Mouse (Mus musculus) macrophage (primary cell): ENCODE results near the gene Alx3. TPM values are rescaled to one million over a fixed set of nuclear protein-coding genes. Genes with fewer than 3 reads are reported as not detected.

ENCODE experiments used
- polyA plus RNA-seq: library from polyadenylated mRNA; stranded (reverse); fragments of 250-400 nt; gene quantifications from 3 replicates; pipeline ENCODE4 v1.2.4, GENCODE M21; 2018; ENCODE audit warnings: inconsistent platforms

The Alx3 gene
- polyA plus RNA-seq, 1 experiment from 2014 or later: not detected

Other genes starting within 250 kb of the Alx3 start
- gene Kcnc4, start 135.5 kb upstream of the Alx3 start, polyA plus RNA-seq: not detected in 3 replicates
- 0.04 to 0.05 TPM in 2 of 3 replicates, not detected in the other for gene Slc6a17, start 77.0 kb upstream of the Alx3 start, polyA plus RNA-seq
- gene Ubl4b, start 40.0 kb upstream of the Alx3 start, polyA plus RNA-seq: not detected in 3 replicates
- gene Gm10961, start 36.3 kb downstream of the Alx3 start, polyA plus RNA-seq: not detected in 3 replicates
- gene Strip1, start 36.7 kb downstream of the Alx3 start, polyA plus RNA-seq: 17.9 to 32.8 TPM (median 20.6 TPM) in 3 replicates
- gene Ahcyl1, start 101.5 kb downstream of the Alx3 start, polyA plus RNA-seq: 55.7 to 68.7 TPM (median 62.3 TPM) in 3 replicates
- 11.6 to 36.6 TPM (median 21.9 TPM) in 3 replicates for gene Csf1, start 165.4 kb downstream of the Alx3 start, polyA plus RNA-seq